Mouse (Mus musculus) CH12.LX (cell line): ENCODE measurements around the gene Ankrd28. TPM values are rescaled to one million over a fixed set of nuclear protein-coding genes. Genes with fewer than 3 reads are reported as not detected.

Experiments
- DNase-seq: peaks from one replicate; pipeline ENCODE4 v3.0.0-alpha.2; 2013; ENCODE audit errors: extremely low read depth
- H3K27ac ChIP-seq: 2 replicates; pipeline ENCODE4 v1.5.1; 2012; ENCODE audit warnings: low read depth, mild to moderate bottlenecking, control low read depth, moderate library complexity; ENCODE audit not compliant: insufficient read depth
- H3K27me3 ChIP-seq: replicated peaks from 2 replicates; pipeline ENCODE3; 2012; ENCODE audit warnings: inconsistent platforms
- H3K36me3 ChIP-seq, 2 experiments: replicated peaks in 1 of 2; 2 replicates each; pipeline versions ENCODE3 to v1.6.1; 2012; ENCODE audit warnings: inconsistent platforms in 1 of 2, low read length in 1 of 2, mild to moderate bottlenecking in 1 of 2, mixed read lengths in 1 of 2, moderate library complexity in 1 of 2; ENCODE audit not compliant: control insufficient read depth in 1 of 2, insufficient read depth in 1 of 2
- H3K4me1 ChIP-seq, 2 experiments: 2 replicates each; pipeline ENCODE4 v1.6.1; 2012; ENCODE audit warnings: inconsistent platforms in 1 of 2, moderate library complexity in 1 of 2; ENCODE audit not compliant: insufficient read depth in 2 of 2, control insufficient read depth in 1 of 2
- H3K4me2 ChIP-seq: 2 replicates; pipeline ENCODE4 v1.6.1; 2012; ENCODE audit warnings: low read depth, mild to moderate bottlenecking, control low read depth; ENCODE audit not compliant: poor library complexity, insufficient read depth, severe bottlenecking
- H3K4me3 ChIP-seq, 3 experiments: fragments of 150-350 bp in 1 of 3; sonication (generic) in 1 of 3; replicated peaks in 1 of 3; 2 replicates each; pipeline versions ENCODE3 to v1.5.1; 2011 to 2012; ENCODE audit warnings: low read depth in 2 of 3, low read length in 2 of 3, mild to moderate bottlenecking in 2 of 3, moderate library complexity in 2 of 3, control low read depth in 1 of 3, improper control_type of control experiment in 1 of 3, inconsistent platforms in 1 of 3, mixed read lengths in 1 of 3; ENCODE audit not compliant: poor library complexity in 1 of 3
- H3K79me2 ChIP-seq: replicated peaks from 2 replicates; pipeline ENCODE4 v1.6.1; 2012; ENCODE audit warnings: mild to moderate bottlenecking, moderate library complexity; ENCODE audit not compliant: control insufficient read depth, poor library complexity, insufficient read depth, severe bottlenecking; ENCODE audit errors: extremely low read depth
- H3K9ac ChIP-seq: 2 replicates; pipeline ENCODE4 v1.6.1; 2012; ENCODE audit warnings: low read depth, mild to moderate bottlenecking, control low read depth, moderate library complexity; ENCODE audit not compliant: insufficient read depth
- H3K9me3 ChIP-seq: replicated peaks from 2 replicates; pipeline ENCODE3; 2012; ENCODE audit warnings: low read length, inconsistent platforms, mixed read lengths
- BHLHE40 ChIP-seq: IDR thresholded peaks from 2 replicates; pipeline ENCODE4 v1.6.1; 2011; ENCODE audit warnings: mild to moderate bottlenecking, low read depth, low read length, improper control_type of control experiment
- CHD1 ChIP-seq: IDR thresholded peaks from 2 replicates; pipeline ENCODE4 v1.6.1; 2012; ENCODE audit warnings: low read depth, low read length, improper control_type of control experiment, inconsistent platforms
- CHD2 ChIP-seq: IDR thresholded peaks from 2 replicates; pipeline ENCODE4 v1.6.1; 2011; ENCODE audit warnings: low read length, improper control_type of control experiment
- CTCF ChIP-seq, 2 experiments: IDR thresholded peaks in 1 of 2; conservative IDR thresholded peaks in 1 of 2; 2 replicates each; pipeline ENCODE4 v1.5.1; 2011 to 2012; ENCODE audit warnings: low read depth in 2 of 2, low read length in 2 of 2, improper control_type of control experiment in 1 of 2, inconsistent platforms in 1 of 2, mild to moderate bottlenecking in 1 of 2, moderate library complexity in 1 of 2
- E2F4 ChIP-seq: IDR thresholded peaks from 2 replicates; pipeline ENCODE4 v1.6.1; 2011; ENCODE audit warnings: low read depth, low read length, improper control_type of control experiment; ENCODE audit not compliant: insufficient replicate concordance
- ELF1 ChIP-seq: IDR thresholded peaks from 2 replicates; pipeline ENCODE4 v1.6.1; 2014; ENCODE audit warnings: low read depth, mild to moderate bottlenecking, inconsistent platforms, low read length, improper control_type of control experiment
- EP300 ChIP-seq: IDR thresholded peaks from 2 replicates; pipeline ENCODE4 v1.6.1; 2011; ENCODE audit warnings: low read length, improper control_type of control experiment
- ETS1 ChIP-seq: conservative IDR thresholded peaks from 2 replicates; pipeline ENCODE4 v1.6.1; 2012; ENCODE audit warnings: low read depth, mild to moderate bottlenecking, inconsistent platforms, low read length, improper control_type of control experiment, moderate library complexity
- GABPA ChIP-seq: IDR thresholded peaks from 2 replicates; pipeline ENCODE4 v1.6.1; 2012; ENCODE audit warnings: low read depth, low read length, improper control_type of control experiment, inconsistent platforms; ENCODE audit not compliant: insufficient replicate concordance
- HCFC1 ChIP-seq: IDR thresholded peaks from 2 replicates; pipeline ENCODE4 v1.6.1; 2012; ENCODE audit warnings: low read depth, mild to moderate bottlenecking, inconsistent platforms, low read length, improper control_type of control experiment
- IRF4 ChIP-seq: IDR thresholded peaks from 2 replicates; pipeline ENCODE4 v1.6.1; 2014; ENCODE audit warnings: low read depth, mild to moderate bottlenecking, inconsistent platforms, low read length, improper control_type of control experiment
- JUN ChIP-seq: IDR thresholded peaks from 2 replicates; pipeline ENCODE4 v1.6.1; 2011; ENCODE audit warnings: low read depth, mild to moderate bottlenecking, low read length, improper control_type of control experiment, moderate library complexity; ENCODE audit not compliant: insufficient read depth
- JUND ChIP-seq: conservative IDR thresholded peaks from 2 replicates; pipeline ENCODE4 v1.6.1; 2011; ENCODE audit warnings: low read depth, low read length, improper control_type of control experiment
- KAT2A ChIP-seq: IDR thresholded peaks from 2 replicates; pipeline ENCODE4 v1.6.1; 2012; ENCODE audit warnings: low read length, improper control_type of control experiment, inconsistent platforms; ENCODE audit not compliant: insufficient replicate concordance
- MAFK ChIP-seq: IDR thresholded peaks from 2 replicates; pipeline ENCODE4 v1.6.1; 2011; ENCODE audit warnings: low read length, improper control_type of control experiment; ENCODE audit not compliant: insufficient replicate concordance
- MAX ChIP-seq: IDR thresholded peaks from 2 replicates; pipeline ENCODE4 v1.6.1; 2011; ENCODE audit warnings: low read length, improper control_type of control experiment
- MAZ ChIP-seq: IDR thresholded peaks from 2 replicates; pipeline ENCODE4 v1.6.1; 2012; ENCODE audit warnings: low read depth, mild to moderate bottlenecking, inconsistent platforms, low read length, improper control_type of control experiment, moderate library complexity
- MEF2A ChIP-seq: IDR thresholded peaks from 2 replicates; pipeline ENCODE4 v1.6.1; 2014; ENCODE audit warnings: low read depth, mild to moderate bottlenecking, inconsistent platforms, low read length, improper control_type of control experiment, borderline replicate concordance
- MXI1 ChIP-seq: IDR thresholded peaks from 2 replicates; pipeline ENCODE4 v1.6.1; 2011; ENCODE audit warnings: mild to moderate bottlenecking, low read depth, low read length, improper control_type of control experiment
- MYC ChIP-seq: IDR thresholded peaks from 2 replicates; pipeline ENCODE4 v1.6.1; 2011; ENCODE audit warnings: low read depth, mild to moderate bottlenecking, improper control_type of control experiment, low read length
- NELFE ChIP-seq: IDR thresholded peaks from 2 replicates; pipeline ENCODE4 v1.6.1; 2011; ENCODE audit warnings: low read depth, low read length, improper control_type of control experiment
- NRF1 ChIP-seq: IDR thresholded peaks from 2 replicates; pipeline ENCODE4 v1.6.1; 2014; ENCODE audit warnings: low read depth, mild to moderate bottlenecking, inconsistent platforms, low read length, improper control_type of control experiment, moderate library complexity
- PAX5 ChIP-seq: IDR thresholded peaks from 2 replicates; pipeline ENCODE4 v1.6.1; 2012; ENCODE audit warnings: low read length, inconsistent platforms, mixed read lengths
- POLR2A ChIP-seq: IDR thresholded peaks from 2 replicates; pipeline ENCODE4 v1.6.1; 2011; ENCODE audit warnings: low read depth, mild to moderate bottlenecking, improper control_type of control experiment, low read length
- POLR2AphosphoS2 ChIP-seq: IDR thresholded peaks from 2 replicates; pipeline ENCODE4 v1.6.1; 2011; ENCODE audit warnings: low read depth, low read length, improper control_type of control experiment
- RAD21 ChIP-seq: IDR thresholded peaks from 2 replicates; pipeline ENCODE4 v1.6.1; 2011; ENCODE audit warnings: low read depth, mild to moderate bottlenecking, low read length, improper control_type of control experiment, moderate library complexity
- RCOR1 ChIP-seq: conservative IDR thresholded peaks from 2 replicates; pipeline ENCODE4 v1.6.1; 2012; ENCODE audit warnings: low read depth, mild to moderate bottlenecking, inconsistent platforms, low read length, improper control_type of control experiment
- SIN3A ChIP-seq: IDR thresholded peaks from 2 replicates; pipeline ENCODE4 v1.6.1; 2012; ENCODE audit warnings: low read length, improper control_type of control experiment, inconsistent platforms
- SMC3 ChIP-seq: IDR thresholded peaks from 2 replicates; pipeline ENCODE4 v1.6.1; 2011; ENCODE audit warnings: low read depth, low read length, improper control_type of control experiment
- TBP ChIP-seq: conservative IDR thresholded peaks from 2 replicates; pipeline ENCODE4 v1.6.1; 2011; ENCODE audit warnings: low read depth, low read length, improper control_type of control experiment
- TCF12 ChIP-seq: IDR thresholded peaks from 2 replicates; pipeline ENCODE4 v1.6.1; 2014; ENCODE audit warnings: low read depth, mild to moderate bottlenecking, inconsistent platforms, low read length, improper control_type of control experiment
- UBTF ChIP-seq: IDR thresholded peaks from 2 replicates; pipeline ENCODE4 v1.6.1; 2012; ENCODE audit warnings: low read depth, mild to moderate bottlenecking, inconsistent platforms, low read length, improper control_type of control experiment, moderate library complexity
- USF1 ChIP-seq: IDR thresholded peaks from 2 replicates; pipeline ENCODE4 v1.6.1; 2014; ENCODE audit warnings: low read depth, mild to moderate bottlenecking, inconsistent platforms, low read length, improper control_type of control experiment
- USF2 ChIP-seq: conservative IDR thresholded peaks from 2 replicates; pipeline ENCODE4 v1.6.1; 2011; ENCODE audit warnings: low read depth, low read length, improper control_type of control experiment
- ZC3H11A ChIP-seq: IDR thresholded peaks from 2 replicates; pipeline ENCODE4 v1.6.1; 2012; ENCODE audit warnings: low read depth, mild to moderate bottlenecking, inconsistent platforms, low read length, improper control_type of control experiment
- ZKSCAN1 ChIP-seq: IDR thresholded peaks from 2 replicates; pipeline ENCODE4 v1.6.1; 2012; ENCODE audit warnings: low read depth, inconsistent platforms, low read length, improper control_type of control experiment, borderline replicate concordance
- ZMIZ1 ChIP-seq: IDR thresholded peaks from 2 replicates; pipeline ENCODE4 v1.6.1; 2012; ENCODE audit warnings: low read depth, mild to moderate bottlenecking, inconsistent platforms, low read length, improper control_type of control experiment
- ZNF384 ChIP-seq: IDR thresholded peaks from 2 replicates; pipeline ENCODE4 v1.6.1; 2012; ENCODE audit warnings: low read depth, low read length, improper control_type of control experiment, inconsistent platforms
- dilution Hi-C: fragments of 300-500 bp; cut with MboI; formaldehyde crosslinking; loops from 2 replicates; pipeline ENCODE4 v1.14.3; 2020; ENCODE audit warnings: low sequenced_read_pairs; ENCODE audit not compliant: extremely low pct_unique_long_range_greater_than_20kb, extremely low pct_ligation_motif_present
- in situ Hi-C: fragments of 300-500 bp; cut with MboI; formaldehyde crosslinking; loops from 3 replicates; pipeline ENCODE4 v1.14.3; 2019; ENCODE audit warnings: low sequenced_read_pairs, low pct_ligation_motif_present, low pct_unique_long_range_greater_than_20kb, mixed read lengths
- polyA plus RNA-seq: library from polyadenylated mRNA; unstranded; fragments of >175 nt; gene quantifications from 2 replicates; pipeline ENCODE4 v1.2.1, GENCODE M21; 2012; ENCODE audit warnings: low read depth; ENCODE audit not compliant: insufficient read length
- total RNA-seq, 2 experiments: library from RNA; depleted of rRNA; stranded (reverse); fragments of 300-350 nt in 1 of 2; fragments of >200 nt in 1 of 2; gene quantifications; 2 replicates each; pipeline ENCODE4 v1.2.3; 2012 to 2014

Ankrd28 gene
- total and polyA plus RNA-seq, 3 experiments, result 7.3 to 15.0 (median 14.9) TPM

- no peak overlapping the region for H3K27ac ChIP-seq
- H3K9me3 ChIP-seq, result no peaks in the 10 kb centered on the region
- H3K4me2 ChIP-seq, result peak overlapping the region; percentile 78; the same call in 1 of the 2 replicates
- peak; percentile 66 for DNase-seq
- dilution Hi-C loops, result no loop called here
- H3K36me3 ChIP-seq, result peaks cover 3 to 32% of the 10 kb centered on the region in 2 experiments
- TF ChIP-seq MXI1 (peak; percentile 45; the same call in 1 of the 2 replicates), TCF12 (no peak), MAX (peak; percentile 68; the same call in 1 of the 2 replicates), SIN3A (no peak), UBTF (no peak), KAT2A (no peak), CTCF (conservative IDR thresholded peaks at IDR 0.05 in 1 of 2, IDR thresholded peaks at IDR 0.05 in 1 of 2; ENCODE audit: low read depth in 2 of 2, low read length in 2 of 2) (no peak), JUN (peak; percentile 58; the same call in 1 of the 2 replicates), IRF4 (peak; percentile 54; the same call in 1 of the 2 replicates), CHD1 (0 out of 2 replicates have a peak, but pooled peaks have one; percentile 27), E2F4 (no peak), NELFE (no peak), BHLHE40 (peak; percentile 35; the same call in 1 of the 2 replicates), RAD21 (no peak), ZMIZ1 (no peak), USF2 (no peak), PAX5 (no peak), MAZ (no peak), POLR2A (no peak), USF1 (no peak), CHD2 (no peak), NRF1 (no peak), ELF1 (no peak), TBP (no peak), MYC (peak; percentile 84; the same call in 1 of the 2 replicates), ETS1 (peak; percentile 37; the same call in 1 of the 2 replicates), SMC3 (no peak), EP300 (peak; percentile 33; the same call in 1 of the 2 replicates), RCOR1 (no peak), ZKSCAN1 (no peak), MEF2A (0 out of 2 replicates have a peak, but pooled peaks have one; percentile 28), ZNF384 (no peak), JUND (peak; percentile 79), ZC3H11A (no peak), POLR2AphosphoS2 (no peak), MAFK (no peak), GABPA (no peak), HCFC1 (peak; percentile 16; the same call in 1 of the 2 replicates)
- TF ChIP-seq, all 38 proteins: peak for 12
- Histone ChIP-seq H3K9ac (peak overlapping the region; percentile 33; the same call in 1 of the 2 replicates), H3K4me1 (peaks cover 2 to 16% of the 10 kb centered on the region in 2 experiments; a peak in 2 of 4 replicates), H3K79me2 (no peaks in the 10 kb centered on the region), H3K27me3 (no peaks in the 10 kb centered on the region), H3K4me3 (no peak overlapping the region)
- in situ Hi-C loops, result no loop called here
These were observed 82.1 kb downstream of the Ankrd28 start for GRCm38 (mm10) chr14:31748239-31748873.
